Mouse (Mus musculus) thymus, postnatal 0 days (tissue): ENCODE data around the gene Glis1. TPM values are rescaled to one million over a fixed set of nuclear protein-coding genes. Genes with fewer than 3 reads are reported as not detected.

Experiments
- DNase-seq: peaks from one replicate; pipeline ENCODE4 v3.0.0-alpha.2; 2015; ENCODE audit warnings: low spot score
- polyA plus RNA-seq: library from polyadenylated mRNA; unstranded; fragments of >200 nt; fragmentation: Nextera tagmentation; extraction: Ambion mirVana; gene quantifications from 2 replicates; pipeline ENCODE4 v1.2.1, GENCODE M21; 2015

Gene Glis1
- polyA plus RNA-seq, 1 experiment from 2014 or later: 0.27 TPM

DNA sequence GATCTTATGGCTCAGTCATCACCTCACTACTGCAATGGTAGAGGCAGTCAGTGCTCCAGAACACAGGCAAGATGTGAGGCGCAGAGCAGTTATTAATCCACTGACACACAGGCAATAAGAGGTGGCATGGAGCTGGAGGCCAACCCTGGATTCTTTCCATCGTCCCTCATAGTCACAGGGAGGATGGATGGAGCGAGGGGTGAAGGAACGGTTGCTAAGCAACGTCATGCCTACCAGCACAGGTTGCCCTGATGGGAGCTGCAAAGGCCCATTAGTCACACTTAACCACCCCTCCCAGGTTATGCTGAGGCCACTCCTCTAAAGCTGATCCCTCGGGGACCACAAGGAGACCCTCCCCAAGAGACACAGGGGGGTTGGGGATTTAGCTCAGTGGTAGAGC, 187.9 kb downstream of the Glis1 start:
- DNase-seq: no peak

DNA sequence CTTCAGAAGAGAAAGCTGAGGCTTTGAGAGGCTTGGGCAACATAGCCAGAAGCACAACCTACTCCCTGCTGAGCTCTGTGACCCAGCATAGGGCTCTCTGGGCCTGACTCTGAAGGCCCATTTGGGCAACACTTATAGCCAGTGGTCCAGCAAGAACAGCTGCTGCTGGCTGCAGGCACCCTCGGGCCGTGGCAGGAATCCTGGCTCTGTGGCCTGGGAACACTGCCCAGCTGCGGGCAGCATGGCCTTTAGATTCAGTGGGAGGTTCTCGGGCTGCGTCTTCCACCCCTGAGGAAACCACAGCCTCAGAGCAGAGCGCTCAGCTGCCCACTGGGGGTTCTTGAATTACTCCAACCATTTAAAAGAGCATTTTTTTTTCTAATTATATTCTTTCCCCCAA, 189.5 kb downstream of the Glis1 start:
- no peak for DNase-seq

DNA sequence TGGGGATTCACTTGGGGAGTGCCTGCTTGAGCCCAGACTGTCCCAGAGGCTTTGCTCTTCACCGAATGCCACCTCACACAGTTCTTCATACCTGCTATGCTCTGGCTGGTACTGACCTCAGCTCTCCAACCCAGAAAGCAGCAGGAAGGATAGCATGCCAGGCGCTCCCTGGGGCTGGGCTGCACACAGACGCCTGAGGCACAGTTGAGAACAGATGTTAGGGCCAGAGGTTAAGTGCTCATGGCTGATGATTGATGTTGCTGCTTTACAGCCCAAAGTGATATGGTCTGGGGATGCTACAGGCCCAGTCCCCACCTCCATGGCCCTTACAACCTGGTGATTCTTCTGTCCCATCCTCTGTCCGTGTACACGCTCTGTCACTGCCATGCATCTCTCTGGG, 190.6 kb downstream of the Glis1 start:
- DNase-seq: no peak

DNA sequence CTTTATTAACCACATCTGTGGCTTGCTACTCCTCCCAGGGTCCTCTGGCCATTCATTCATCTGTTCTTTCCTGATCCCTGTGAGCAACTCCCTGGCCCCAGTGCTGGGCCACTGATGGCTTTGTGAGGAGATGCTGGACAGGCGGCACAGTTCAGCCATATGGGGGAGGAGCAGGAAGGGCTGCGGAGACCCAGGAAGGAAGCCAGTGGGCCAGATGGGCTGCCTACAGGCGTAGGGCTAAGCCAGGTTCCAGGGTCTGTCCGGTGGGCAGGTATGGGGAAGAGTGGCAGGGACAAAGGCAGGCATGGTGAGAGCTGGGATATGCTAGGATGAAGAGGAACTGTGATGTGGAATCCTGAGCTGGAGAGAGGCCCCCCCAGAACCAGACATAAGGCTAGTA, 193.8 kb downstream of the Glis1 start:
- no peak for DNase-seq

DNA sequence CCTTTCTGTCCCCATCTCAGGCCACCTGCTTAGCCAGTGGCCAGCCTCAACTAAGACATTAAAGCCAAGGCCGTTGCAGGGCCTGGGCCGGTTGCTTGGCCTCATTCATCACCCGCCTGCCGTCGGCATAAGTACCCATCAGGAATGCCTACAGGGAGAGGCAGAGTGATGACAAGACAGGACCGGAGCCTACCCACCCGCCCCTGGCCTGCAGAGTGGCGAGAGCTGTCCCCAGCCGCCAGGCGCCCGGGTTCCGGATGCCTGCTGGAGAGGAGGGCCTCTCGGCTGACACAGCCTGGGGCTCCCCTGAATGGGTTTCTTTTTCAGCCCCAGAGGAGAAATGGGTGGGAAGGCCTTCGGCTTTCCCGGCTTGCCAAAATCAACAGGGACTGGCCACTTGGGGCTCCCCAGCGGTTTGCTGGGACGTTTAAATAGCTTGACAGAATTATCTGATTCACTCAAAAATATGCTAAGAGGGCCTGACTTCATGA, 194.6 kb downstream of the Glis1 start:
- DNase-seq: no peak

DNA sequence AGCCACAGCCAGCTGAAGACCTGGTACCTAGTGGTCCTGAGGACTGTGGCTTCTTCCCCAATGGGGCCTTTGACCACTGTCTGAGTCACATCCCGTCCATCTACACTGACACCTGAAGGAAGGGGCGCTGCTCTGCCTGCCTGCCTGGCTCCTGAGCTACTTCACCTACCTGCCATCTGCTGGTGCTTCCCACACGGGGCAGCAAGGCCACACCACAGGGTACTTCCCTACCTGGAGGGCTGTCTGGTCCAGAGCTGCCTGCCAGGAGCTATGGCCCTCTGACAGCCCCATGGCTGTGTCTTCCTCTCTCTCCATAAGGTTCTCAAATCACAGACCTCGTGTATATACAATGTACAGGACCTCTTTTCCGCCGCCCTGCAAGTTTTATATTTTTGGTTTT, 200.2 kb downstream of the Glis1 start:
- no peak for DNase-seq

DNA sequence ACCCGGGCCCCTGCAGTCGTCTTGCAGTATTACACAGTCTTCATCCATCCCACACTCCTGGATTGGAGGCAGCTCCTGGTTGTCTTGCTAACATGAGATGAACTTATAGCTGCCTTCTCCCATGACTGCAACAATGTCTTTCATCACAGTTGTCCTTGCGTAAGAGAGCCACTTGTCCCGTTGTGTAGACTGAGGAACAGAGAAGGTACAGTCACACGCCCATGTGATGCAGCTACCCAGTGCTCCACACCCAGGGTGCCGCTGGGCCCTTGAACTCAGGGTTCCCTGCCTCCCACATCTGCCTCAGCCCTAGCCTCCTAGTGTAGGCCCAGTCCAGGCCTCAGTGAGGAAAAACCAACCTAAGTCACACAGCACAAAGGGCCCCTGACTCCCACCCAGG, 201.7 kb downstream of the Glis1 start:
- DNase-seq: no peak

DNA sequence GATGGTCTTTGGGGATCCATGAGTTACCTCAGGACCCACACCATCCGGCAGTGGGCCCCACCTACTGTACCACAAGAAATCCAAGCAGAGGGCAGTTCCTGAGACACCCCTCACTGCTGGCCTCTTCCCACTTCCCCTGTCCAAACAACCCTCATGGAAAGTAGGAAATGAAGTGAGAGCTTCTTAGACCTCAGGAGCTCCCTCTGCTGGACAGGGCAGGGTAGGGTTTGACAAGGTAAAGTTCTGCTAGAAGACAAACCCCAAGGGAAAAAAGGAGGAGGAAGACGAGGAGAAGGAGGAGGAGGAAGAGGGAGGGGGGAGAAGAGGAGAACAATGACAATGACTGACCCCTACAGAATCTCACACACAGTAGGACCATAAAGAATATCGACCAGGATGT, 203.3 kb downstream of the Glis1 start:
- DNase-seq: peak; percentile 46

DNA sequence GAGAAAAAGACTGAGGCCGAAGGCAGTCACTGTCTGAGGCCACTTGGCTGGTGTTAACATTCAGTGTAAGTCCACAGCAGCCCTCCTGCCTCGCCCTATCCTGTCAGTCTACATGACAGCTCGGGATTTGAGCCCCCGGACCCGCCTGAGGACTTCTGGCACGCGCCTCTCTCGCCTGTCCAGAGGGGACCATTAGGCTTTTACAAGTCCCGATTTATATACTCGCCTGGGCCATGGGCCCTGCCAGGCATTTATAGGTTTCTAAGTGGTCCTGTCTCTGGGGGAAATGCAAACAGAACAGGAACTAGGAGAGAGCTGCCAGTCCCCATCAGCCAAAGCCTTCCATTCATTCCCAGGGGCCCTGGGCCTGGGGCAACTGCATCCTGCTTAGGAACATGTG, 203.9 kb downstream of the Glis1 start:
- DNase-seq: no peak

DNA sequence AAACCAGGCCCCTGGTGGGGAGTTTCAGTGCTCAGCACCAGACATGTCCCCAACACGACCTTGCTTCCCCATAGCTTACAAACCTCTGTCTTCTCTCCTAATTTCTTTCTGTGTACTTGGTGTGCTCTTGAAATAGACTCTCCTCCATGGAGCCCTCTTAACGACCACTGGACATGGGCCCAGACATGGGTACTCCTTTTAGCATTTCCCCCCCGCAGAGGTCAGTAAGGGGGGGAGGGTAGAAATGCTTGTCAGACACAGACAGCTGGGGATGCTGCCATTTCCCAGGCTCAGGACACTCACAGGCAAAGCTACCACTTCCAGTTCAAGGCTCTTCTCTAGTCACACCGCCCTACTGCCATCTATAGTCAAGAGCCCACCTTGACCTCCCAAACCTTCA, 207.2 kb downstream of the Glis1 start:
- DNase-seq: no peak

DNA sequence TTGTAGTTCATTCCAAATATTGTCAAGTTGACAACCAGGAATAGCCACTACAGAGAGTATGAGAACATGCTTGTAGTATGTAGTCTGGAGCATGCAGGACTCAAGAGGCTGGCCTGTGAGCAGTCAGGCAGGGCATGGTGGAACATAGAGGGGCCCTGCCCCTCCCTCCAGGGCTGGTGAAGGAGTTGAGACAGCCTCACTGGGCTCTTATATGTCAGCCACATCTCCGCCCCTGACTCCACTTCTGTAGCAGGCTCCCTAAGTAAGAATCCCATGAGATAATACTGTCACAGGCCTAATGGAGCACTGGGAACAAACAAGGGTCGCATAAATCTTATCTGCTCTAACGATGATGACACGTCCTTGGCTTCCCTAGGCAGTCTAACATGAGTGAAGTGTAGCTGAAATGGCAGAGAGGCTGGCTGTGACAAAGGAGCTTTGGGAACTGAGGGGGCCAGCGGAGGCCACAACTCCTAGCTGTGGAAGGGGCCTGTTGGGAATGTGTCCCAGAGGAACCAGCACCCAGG, 214.6 kb downstream of the Glis1 start:
- DNase-seq: no peak

DNA sequence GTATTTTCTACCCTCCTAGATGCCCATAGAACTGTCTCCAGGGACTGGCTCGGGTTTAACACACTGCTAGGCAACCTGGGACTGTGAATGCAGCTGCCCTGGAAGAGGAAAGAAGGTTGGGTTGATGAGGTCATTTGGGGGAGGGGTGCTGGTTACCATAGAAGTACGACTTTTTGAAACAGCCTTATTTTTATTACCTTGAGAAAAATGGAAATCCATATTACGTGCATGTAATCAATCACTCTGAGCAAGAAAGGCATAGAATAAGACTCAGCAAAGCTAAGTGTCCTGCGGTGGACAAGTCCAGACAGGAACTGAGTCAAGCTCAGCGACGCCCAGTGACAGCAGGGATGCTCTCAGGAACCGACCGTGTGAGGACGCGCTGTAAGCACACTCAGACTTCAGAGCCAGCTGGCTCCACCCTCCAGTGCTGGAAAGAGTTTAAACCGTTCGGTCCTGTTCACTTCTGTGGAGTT, 216.7 kb downstream of the Glis1 start:
- no peak for DNase-seq

DNA sequence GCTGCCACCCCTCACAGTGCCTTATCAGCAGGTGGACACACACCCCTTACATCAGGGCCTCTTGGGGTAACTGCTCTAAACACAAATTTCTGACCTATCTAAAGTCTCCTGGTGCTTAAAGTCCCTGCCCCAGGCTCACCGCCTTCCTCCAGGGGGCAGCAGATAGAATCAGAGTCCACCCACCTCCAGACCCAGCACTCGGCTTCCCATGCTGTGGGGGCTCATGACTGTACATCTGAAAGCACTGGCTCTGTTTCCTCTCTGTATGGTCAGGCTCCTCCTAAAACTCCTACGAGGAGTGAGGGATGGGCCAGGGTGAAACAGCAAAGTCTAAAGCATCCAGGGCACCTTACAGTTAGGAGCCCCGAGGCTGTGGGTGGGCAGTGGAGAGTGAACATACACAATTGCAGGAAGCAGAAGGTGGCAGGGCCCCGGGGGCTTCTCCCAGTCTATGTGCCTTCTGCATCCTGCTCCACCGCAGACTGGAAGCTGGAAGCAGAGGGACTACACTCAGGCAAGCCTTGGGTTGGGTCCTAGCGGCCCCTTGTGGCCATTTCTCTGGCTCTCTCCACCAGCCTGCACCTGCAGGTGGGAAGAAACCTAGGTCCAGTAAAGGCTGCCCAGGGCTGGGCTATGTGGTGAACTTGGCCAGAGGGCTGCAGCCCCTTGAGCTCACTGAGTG, 218.3 kb downstream of the Glis1 start:
- peak; percentile 35 for DNase-seq

DNA sequence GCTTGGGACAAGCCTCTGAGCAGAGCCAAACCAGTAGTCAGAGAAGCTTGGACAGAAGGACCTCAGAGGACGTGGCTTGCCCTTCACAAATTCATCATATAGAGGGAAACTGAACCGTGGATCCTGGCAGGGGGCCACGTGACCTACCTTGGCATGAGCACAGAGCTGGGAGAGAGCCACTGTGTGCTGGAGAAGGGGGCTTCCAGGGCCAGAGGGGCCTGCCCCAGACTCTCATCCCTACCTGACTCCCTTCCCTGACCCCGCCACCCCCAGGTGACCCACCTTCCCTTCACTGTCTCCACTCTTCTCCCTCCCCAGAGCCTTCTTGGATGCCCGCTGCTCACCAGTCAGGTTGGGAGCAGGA, 218.9 kb downstream of the Glis1 start:
- no peak for DNase-seq

DNA sequence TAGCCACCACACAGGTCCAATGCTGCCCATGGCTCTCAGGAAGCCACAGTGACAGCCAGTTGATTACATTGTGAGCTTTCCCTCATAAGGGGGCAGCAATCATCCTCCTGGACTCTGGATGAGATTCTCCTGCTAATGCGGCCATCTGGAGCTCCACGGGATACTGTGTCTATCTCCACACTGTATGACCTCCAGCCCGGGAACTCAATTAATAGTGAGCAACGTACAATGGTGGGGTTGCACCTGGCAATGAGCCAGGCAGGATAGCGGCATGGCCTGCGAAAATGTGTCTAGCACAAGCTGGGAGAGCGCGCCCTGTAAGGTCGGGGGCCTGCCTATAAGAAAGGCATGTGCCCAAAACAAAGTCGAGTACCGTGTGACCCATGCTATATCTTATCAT, 226.3 kb downstream of the Glis1 start:
- DNase-seq: no peak

DNA sequence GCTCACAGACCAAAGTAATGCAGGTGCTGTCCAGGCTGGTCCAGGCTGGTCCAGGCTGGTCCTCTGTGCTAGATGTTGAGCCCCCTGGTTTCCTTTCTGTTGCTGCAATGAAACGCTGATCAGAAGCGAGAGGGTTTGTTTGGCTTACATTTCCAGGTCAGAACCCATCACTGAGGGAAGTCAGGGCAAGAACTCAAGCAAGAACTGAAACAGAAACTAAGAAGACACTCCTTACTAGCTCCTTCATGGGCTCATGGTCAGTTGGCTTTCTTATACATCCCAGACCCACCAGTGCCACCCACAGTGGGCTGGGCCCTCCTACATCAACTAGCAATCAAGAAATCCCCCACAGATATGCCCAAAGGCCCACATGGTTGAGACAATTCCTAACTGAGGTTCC, 234.1 kb downstream of the Glis1 start:
- no peak for DNase-seq

DNA sequence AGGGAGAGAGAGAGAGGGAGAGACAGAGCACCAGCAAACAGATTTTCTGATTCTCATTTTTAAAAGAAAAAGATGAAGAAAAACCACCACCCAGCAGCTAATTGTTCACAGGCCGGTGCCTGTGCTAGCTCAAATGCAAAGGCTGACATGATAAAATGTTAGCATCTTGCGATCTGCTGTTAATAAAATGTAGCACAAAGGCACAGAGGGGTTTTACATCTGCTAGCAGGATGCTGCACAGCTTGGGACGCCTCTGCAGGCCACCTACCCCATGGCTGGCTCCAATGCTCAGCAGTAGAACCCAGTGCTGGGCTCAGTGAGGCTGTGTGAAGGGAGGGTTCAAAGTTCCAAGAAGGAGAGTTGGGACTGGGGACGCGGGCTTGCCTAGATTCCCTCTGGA, 236.3 kb downstream of the Glis1 start:
- no peak for DNase-seq

DNA sequence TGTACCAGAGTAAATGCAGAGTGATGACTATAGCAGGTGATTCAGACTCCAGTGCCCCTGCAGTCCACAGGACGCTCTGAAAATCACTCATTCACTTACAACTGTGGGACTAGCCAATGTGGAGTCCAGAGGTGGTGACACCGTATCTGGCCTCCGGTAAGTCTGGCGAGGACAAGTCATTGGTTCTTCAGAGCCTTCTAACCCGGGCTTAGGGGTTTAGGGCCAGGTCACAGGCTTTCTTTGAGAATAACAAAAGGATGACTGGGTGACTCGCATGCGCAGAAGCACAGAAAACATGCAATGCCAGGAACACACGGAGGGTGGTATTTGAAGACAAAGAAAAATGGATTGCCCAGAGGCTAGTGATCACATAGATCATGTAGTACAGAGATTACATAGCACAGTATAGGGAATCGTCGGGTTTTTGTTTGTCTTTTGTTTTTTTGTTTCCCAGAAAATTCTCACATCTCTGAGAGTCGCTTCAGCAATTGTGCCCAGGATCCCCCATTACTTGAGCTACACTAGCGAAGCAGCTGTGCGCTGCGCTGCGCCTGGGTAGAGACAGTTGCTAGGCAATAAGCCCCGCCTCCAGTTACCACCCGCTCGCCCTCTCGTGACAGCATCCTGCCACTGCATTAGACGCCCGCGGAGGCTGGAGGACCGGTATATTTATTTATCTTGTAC, 239.4 kb downstream of the Glis1 start:
- peak; percentile 90 for DNase-seq

DNA sequence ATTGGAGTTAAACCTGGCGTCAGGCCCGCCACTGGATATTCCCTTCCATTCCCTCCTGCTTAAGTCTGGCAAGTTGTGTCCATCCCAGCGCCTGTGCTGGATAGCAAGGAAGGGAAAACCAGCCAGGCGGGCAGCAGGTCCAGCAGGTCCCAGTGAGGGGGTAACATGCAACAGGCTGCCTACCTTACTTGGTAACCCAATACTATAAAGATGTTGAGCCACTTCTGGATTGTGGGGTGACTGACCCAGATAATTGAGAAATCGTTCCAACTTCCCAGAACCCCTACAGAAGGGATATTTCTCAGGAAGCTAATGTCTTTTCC, 239.9 kb downstream of the Glis1 start:
- DNase-seq: no peak

DNA sequence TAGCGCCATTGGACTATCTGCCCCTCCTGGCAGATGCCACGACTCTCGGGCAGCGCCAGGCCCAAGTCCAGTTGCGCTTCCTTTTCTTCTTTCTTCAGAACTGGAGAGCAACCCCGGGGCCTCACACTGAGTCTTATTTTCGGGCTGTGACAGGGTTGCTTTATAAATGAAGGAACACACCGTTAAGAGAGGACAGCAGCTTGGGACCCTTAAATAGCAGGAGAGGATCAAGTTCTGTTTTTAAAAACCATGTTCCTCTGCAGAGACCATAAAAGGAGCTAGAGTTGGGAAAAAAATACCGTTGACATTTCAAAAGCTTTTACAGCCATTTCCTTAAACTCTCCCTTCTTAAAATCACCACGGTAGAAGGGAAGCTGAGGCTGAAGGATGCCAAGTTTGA, 241.3 kb downstream of the Glis1 start:
- DNase-seq: no peak

DNA sequence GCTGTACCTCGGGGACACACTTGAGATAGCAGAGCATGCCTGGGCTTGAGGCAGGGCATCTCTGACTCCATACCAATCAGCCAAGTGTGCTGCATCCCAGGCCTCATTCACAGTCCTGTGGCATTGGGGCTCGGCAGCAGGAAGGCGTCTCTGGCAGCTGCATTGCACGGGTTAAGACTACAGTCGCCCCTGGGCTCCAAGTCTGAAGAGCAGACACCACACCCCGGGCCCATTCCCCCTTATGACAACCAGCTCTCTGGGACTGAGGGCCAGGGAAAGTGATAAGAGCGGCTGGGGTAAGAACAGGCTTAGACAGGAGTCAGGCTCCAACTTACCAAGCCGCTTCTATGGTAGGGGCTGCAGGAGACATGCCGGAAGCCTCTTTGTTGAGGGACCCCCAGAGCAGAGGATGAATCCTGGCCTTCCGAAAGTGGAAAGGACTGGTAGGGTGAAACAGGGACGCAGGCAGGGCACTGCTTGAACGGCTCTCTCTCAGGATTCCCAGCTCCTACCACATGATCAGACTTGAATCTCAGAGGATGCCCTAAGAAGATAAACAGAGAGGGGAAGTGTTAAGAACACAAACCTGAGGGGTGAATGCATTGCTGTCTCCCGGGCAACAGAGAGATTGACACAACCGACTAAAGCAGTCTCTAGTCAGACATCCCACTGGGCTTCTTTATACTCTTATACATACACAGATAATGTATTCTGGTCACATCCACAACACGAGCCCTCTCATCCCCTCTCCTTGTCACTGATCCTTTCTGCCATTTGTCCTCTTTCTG, 246.1 kb downstream of the Glis1 start:
- no peak for DNase-seq
